In the genomic region with DNA sequence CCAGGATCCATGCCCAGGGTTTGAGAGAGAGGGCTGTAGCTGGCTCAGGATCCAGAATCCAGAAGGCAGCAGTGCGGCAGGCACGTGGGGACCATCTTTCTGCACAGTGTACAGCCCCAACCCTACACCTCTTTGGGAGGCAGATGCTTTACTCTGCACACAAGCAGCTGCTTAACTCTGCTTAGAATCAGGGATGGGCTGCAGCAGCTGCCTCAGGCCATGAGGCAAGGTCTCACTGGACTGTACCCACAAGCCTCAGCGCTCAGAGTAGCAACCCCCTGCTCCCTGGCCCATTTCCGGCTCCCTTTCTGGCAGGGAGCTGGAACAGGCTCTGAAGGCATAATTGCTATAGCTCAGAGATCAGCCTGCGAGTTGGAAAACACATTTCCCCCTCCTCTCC, we compare ENCODE assay signal across 9 mouse cellular contexts. TPM values are rescaled to one million over a fixed set of nuclear protein-coding genes. Genes with fewer than 3 reads are reported as not detected.
A peak's percentile ranks its signal among the peaks of the same experiment; 100 is the strongest.
DNase-seq lines count a peak whose midpoint lies in the region; ATAC-seq lines count a peak whose summit lies in the region.
"Had no signal": no experiment of that assay in that cellular context is flagged by ENCODE, and none has a peak within 500 bp of the region (broad histone marks: within the 10 kb centered on the region; RNA-seq: fewer than 3 reads in every experiment).

No protein-coding gene starts in this region.

- peaks cover 8% of the 10 kb centered on the region for H3K4me1 ChIP-seq in kidney, embryonic 15.5 days
- peaks cover 23% of the 10 kb centered on the region for H3K4me1 ChIP-seq in embryonic facial prominence, embryonic 10.5 days
- H3K4me1 ChIP-seq in hindbrain, embryonic 16.5 days (ENCODE audit: control insufficient read depth, insufficient read depth, low read depth, low read length): peaks cover 6% of the 10 kb centered on the region
- no peaks in the 10 kb centered on the region for H3K4me1 ChIP-seq in neural tube, embryonic 14.5 days (ENCODE audit: control insufficient read depth, insufficient read depth, low read length)

- H3K36me3 ChIP-seq in kidney, embryonic 15.5 days: no peaks in the 10 kb centered on the region
- no peaks in the 10 kb centered on the region for H3K36me3 ChIP-seq in embryonic facial prominence, embryonic 10.5 days (replicated peaks)
- no peaks in the 10 kb centered on the region for H3K36me3 ChIP-seq in hindbrain, embryonic 16.5 days (ENCODE audit: control insufficient read depth, insufficient read depth, low read length)
- no peaks in the 10 kb centered on the region for H3K36me3 ChIP-seq in neural tube, embryonic 14.5 days (ENCODE audit: control insufficient read depth, insufficient read depth, low read length)
- H3K36me3 ChIP-seq: G1E had no signal

- no peak overlapping the region for H3K4me2 ChIP-seq in kidney, embryonic 15.5 days
- H3K4me2 ChIP-seq in hindbrain, embryonic 16.5 days (ENCODE audit: low read length): no peak overlapping the region
- no peak overlapping the region for H3K4me2 ChIP-seq in neural tube, embryonic 14.5 days (ENCODE audit: low read depth, low read length)

- peak; percentile 91 for ATAC-seq in kidney, embryonic 15.5 days (replicated peaks; ENCODE audit: low FRiP score)
- ATAC-seq in hindbrain, embryonic 16.5 days: peak; percentile 87
- peak; percentile 85 for ATAC-seq in neural tube, embryonic 14.5 days (ENCODE audit: low read depth)
- no peak for ATAC-seq in megakaryocyte-erythroid progenitor cell, adult 5-6 weeks (replicated peaks; ENCODE audit: low FRiP score, low TSS enrichment, poor library complexity, severe bottlenecking)

- WGBS in kidney, embryonic 15.5 days: 40% methylated on average over 5 of the region's 5 CpGs
- WGBS in embryonic facial prominence, embryonic 10.5 days: 37% methylated on average over 5 of the region's 5 CpGs
- WGBS in hindbrain, embryonic 16.5 days: 42% methylated on average over 5 of the region's 5 CpGs
- 39% methylated on average over 5 of the region's 5 CpGs for WGBS in neural tube, embryonic 14.5 days

- no peaks in the 10 kb centered on the region for H3K27me3 ChIP-seq in kidney, embryonic 15.5 days
- H3K27me3 ChIP-seq in embryonic facial prominence, embryonic 10.5 days (replicated peaks; ENCODE audit: low read depth, poor library complexity, severe bottlenecking): no peaks in the 10 kb centered on the region; the same call in 1 of the 2 replicates
- H3K27me3 ChIP-seq in hindbrain, embryonic 16.5 days (replicated peaks; ENCODE audit: control insufficient read depth, insufficient read depth, low read length): no peaks in the 10 kb centered on the region
- H3K27me3 ChIP-seq in neural tube, embryonic 14.5 days (ENCODE audit: control insufficient read depth, insufficient read depth, low read length): no peaks in the 10 kb centered on the region

- H3K4me3 ChIP-seq in kidney, embryonic 15.5 days (replicated peaks): no peak overlapping the region
- 0 out of 2 replicates have a peak overlapping the region, but pooled peaks have one; percentile 1 for H3K4me3 ChIP-seq in embryonic facial prominence, embryonic 10.5 days
- no peak overlapping the region for H3K4me3 ChIP-seq in hindbrain, embryonic 16.5 days (ENCODE audit: low read length)
- H3K4me3 ChIP-seq in neural tube, embryonic 14.5 days (ENCODE audit: low read depth, low read length): no peak overlapping the region

- H3K9ac ChIP-seq in kidney, embryonic 15.5 days: no peak overlapping the region
- H3K9ac ChIP-seq in hindbrain, embryonic 16.5 days (ENCODE audit: low read depth, low read length): peak overlapping the region; percentile 35
- H3K9ac ChIP-seq in neural tube, embryonic 14.5 days (replicated peaks; ENCODE audit: low read depth, low read length): no peak overlapping the region

- H3K27ac ChIP-seq in kidney, embryonic 15.5 days: peak overlapping the region; percentile 74
- H3K27ac ChIP-seq in embryonic facial prominence, embryonic 10.5 days (replicated peaks): peak overlapping the region; percentile 84
- peak overlapping the region; percentile 56 for H3K27ac ChIP-seq in hindbrain, embryonic 16.5 days (ENCODE audit: low read depth, low read length)
- no peak overlapping the region for H3K27ac ChIP-seq in neural tube, embryonic 14.5 days (ENCODE audit: low read depth, low read length)

- DNase-seq in kidney, adult 8-10 months: no peak
- DNase-seq in embryonic facial prominence, embryonic 10.5 days (ENCODE audit: low spot score): peak; percentile 71
- DNase-seq in adrenal gland, adult 8-10 months: no peak
- no peak for DNase-seq in spleen, postnatal 14 days (ENCODE audit: low spot score in 2 of 2)

- no peaks in the 10 kb centered on the region for H3K9me3 ChIP-seq in kidney, embryonic 15.5 days (replicated peaks)
- no peaks in the 10 kb centered on the region for H3K9me3 ChIP-seq in embryonic facial prominence, embryonic 10.5 days
- no peaks in the 10 kb centered on the region for H3K9me3 ChIP-seq in hindbrain, embryonic 16.5 days (ENCODE audit: control insufficient read depth, low read length)
- no peaks in the 10 kb centered on the region for H3K9me3 ChIP-seq in neural tube, embryonic 14.5 days (ENCODE audit: control insufficient read depth, low read length)
- H3K9me3 ChIP-seq: G1E had no signal

RNA-seq across cellular contexts. Expression of a gene that starts 45.3 kb away (rescaled TPM):
- polyA plus RNA-seq in kidney, embryonic 15.5 days (2015; fragmentation: Nextera tagmentation; extraction: Ambion mirVana): 38.0 and 40.4 TPM in 2 replicates
- 56.0 and 56.5 TPM in 2 replicates for polyA plus RNA-seq in embryonic facial prominence, embryonic 10.5 days (2016; fragmentation: Nextera tagmentation; extraction: Ambion mirVana)
- polyA plus RNA-seq in hindbrain, embryonic 16.5 days (2015; fragmentation: Nextera tagmentation; extraction: Ambion mirVana): 24.6 and 30.3 TPM in 2 replicates
- polyA plus RNA-seq in neural tube, embryonic 14.5 days (2014; fragmentation: Nextera tagmentation; extraction: Ambion mirVana): 30.0 and 48.5 TPM in 2 replicates
- 1 to 10 TPM; 6.3 to 7.4 (median 7.0) TPM for total RNA-seq in adrenal gland, adult 8-10 months (2022)
- total RNA-seq in megakaryocyte-erythroid progenitor cell, adult 5-6 weeks (2014; fragmentation: Nextera tagmentation): 1.7 and 2.7 TPM in 2 replicates
- 1.2 and 1.9 TPM in 2 replicates for total RNA-seq in megakaryocyte-erythroid progenitor cell, adult 5-6 weeks (2017)
